Mouse (Mus musculus): ENCODE measurements around the gene Colgalt1. TPM values are rescaled to one million over a fixed set of nuclear protein-coding genes. Genes with fewer than 3 reads are reported as not detected.

Gene Colgalt1
- polyA plus RNA-seq, 1 experiment from 2014 or later = 45.4 TPM

- no peaks in the 10 kb centered on the region for H3K9me3 ChIP-seq (ENCODE audit: control insufficient read depth, low read length)
- no peak overlapping the region for H3K4me3 ChIP-seq (ENCODE audit: low read depth, low read length)
- H3K36me3 ChIP-seq (ENCODE audit: control insufficient read depth, insufficient read depth, low read length) = no peaks in the 10 kb centered on the region
- no peak for DNase-seq (ENCODE audit: low spot score)
- WGBS = 88% methylated on average over 14 of the region's 14 CpGs
- H3K4me1 ChIP-seq (replicated peaks; ENCODE audit: control insufficient read depth, insufficient read depth, low read length) = no peaks in the 10 kb centered on the region
- ATAC-seq (replicated peaks; ENCODE audit: low FRiP score) = no peak
- H3K9ac ChIP-seq (ENCODE audit: low read depth, low read length) = no peak overlapping the region
- H3K27ac ChIP-seq (ENCODE audit: low read depth, low read length) = no peak overlapping the region
- no peak overlapping the region for H3K4me2 ChIP-seq
- no peaks in the 10 kb centered on the region for H3K27me3 ChIP-seq (replicated peaks; ENCODE audit: control insufficient read depth, insufficient read depth, low read length)
Observed at GRCm38 (mm10) chr8:71579476-71579875, 31.3 kb upstream of the Colgalt1 start.

GRCm38 (mm10) chr8:71580201-71580600 is 30.6 kb upstream of the Colgalt1 start:
- WGBS = 53% methylated on average over 9 of the region's 9 CpGs
- no peak for DNase-seq (ENCODE audit: low spot score)
- no peaks in the 10 kb centered on the region for H3K36me3 ChIP-seq (ENCODE audit: control insufficient read depth, insufficient read depth, low read length)

GRCm38 (mm10) chr8:71586891-71587290 is 23.9 kb upstream of the Colgalt1 start:
- no peaks in the 10 kb centered on the region for H3K9me3 ChIP-seq (ENCODE audit: control insufficient read depth, low read length)
- no peaks in the 10 kb centered on the region for H3K36me3 ChIP-seq (ENCODE audit: control insufficient read depth, insufficient read depth, low read length)
- peaks cover 4% of the 10 kb centered on the region; the same call in 1 of the 2 replicates for H3K4me1 ChIP-seq (replicated peaks; ENCODE audit: control insufficient read depth, insufficient read depth, low read length)
- no peak overlapping the region for H3K4me2 ChIP-seq
- 43% methylated on average over 2 of the region's 2 CpGs for WGBS
- ATAC-seq (replicated peaks; ENCODE audit: low FRiP score) (no peak), DNase-seq (ENCODE audit: low spot score) (no peak)
- H3K27me3 ChIP-seq (replicated peaks; ENCODE audit: control insufficient read depth, insufficient read depth, low read length) = no peaks in the 10 kb centered on the region
- no peak overlapping the region for H3K27ac ChIP-seq (ENCODE audit: low read depth, low read length)
- no peak overlapping the region for H3K9ac ChIP-seq (ENCODE audit: low read depth, low read length)
- no peak overlapping the region for H3K4me3 ChIP-seq (ENCODE audit: low read depth, low read length)

More at GRCm38 (mm10) chr8:71580201-71580600, 30.6 kb upstream of the Colgalt1 start:
- Histone ChIP-seq H3K4me3 (ENCODE audit: low read depth, low read length) (no peak overlapping the region), H3K9me3 (ENCODE audit: control insufficient read depth, low read length) (no peaks in the 10 kb centered on the region), H3K4me2 (no peak overlapping the region), H3K4me1 (replicated peaks; ENCODE audit: control insufficient read depth, insufficient read depth, low read length) (no peaks in the 10 kb centered on the region), H3K27me3 (replicated peaks; ENCODE audit: control insufficient read depth, insufficient read depth, low read length) (no peaks in the 10 kb centered on the region), H3K27ac (ENCODE audit: low read depth, low read length) (no peak overlapping the region), H3K9ac (ENCODE audit: low read depth, low read length) (no peak overlapping the region)
- no peak for ATAC-seq (replicated peaks; ENCODE audit: low FRiP score)

GRCm38 (mm10) chr8:71588762-71589161 is 22.0 kb upstream of the Colgalt1 start:
- no peak for DNase-seq (ENCODE audit: low spot score)
- Histone ChIP-seq H3K9ac (ENCODE audit: low read depth, low read length) (no peak overlapping the region), H3K4me3 (ENCODE audit: low read depth, low read length) (no peak overlapping the region), H3K4me1 (replicated peaks; ENCODE audit: control insufficient read depth, insufficient read depth, low read length) (peaks cover 11% of the 10 kb centered on the region), H3K36me3 (ENCODE audit: control insufficient read depth, insufficient read depth, low read length) (no peaks in the 10 kb centered on the region), H3K27me3 (replicated peaks; ENCODE audit: control insufficient read depth, insufficient read depth, low read length) (no peaks in the 10 kb centered on the region), H3K27ac (ENCODE audit: low read depth, low read length) (no peak overlapping the region), H3K9me3 (ENCODE audit: control insufficient read depth, low read length) (no peaks in the 10 kb centered on the region), H3K4me2 (no peak overlapping the region)
- WGBS = 75% methylated on average over 3 of the region's 3 CpGs
- no peak for ATAC-seq (replicated peaks; ENCODE audit: low FRiP score)

GRCm38 (mm10) chr8:71591017-71591416 is 19.8 kb upstream of the Colgalt1 start:
- H3K9ac ChIP-seq (ENCODE audit: low read depth, low read length) = peak overlapping the region; percentile 98
- WGBS = 23% methylated on average over 5 of the region's 5 CpGs
- H3K27ac ChIP-seq (ENCODE audit: low read depth, low read length) = peak overlapping the region; percentile 98
- H3K9me3 ChIP-seq (ENCODE audit: control insufficient read depth, low read length) = no peaks in the 10 kb centered on the region
- no peaks in the 10 kb centered on the region for H3K36me3 ChIP-seq (ENCODE audit: control insufficient read depth, insufficient read depth, low read length)
- peaks cover 11% of the 10 kb centered on the region for H3K4me1 ChIP-seq (replicated peaks; ENCODE audit: control insufficient read depth, insufficient read depth, low read length)
- ATAC-seq (replicated peaks; ENCODE audit: low FRiP score) = no peak
- no peak for DNase-seq (ENCODE audit: low spot score)
- H3K27me3 ChIP-seq (replicated peaks; ENCODE audit: control insufficient read depth, insufficient read depth, low read length) = no peaks in the 10 kb centered on the region
- H3K4me2 ChIP-seq = peak overlapping the region; percentile 78
- H3K4me3 ChIP-seq (ENCODE audit: low read depth, low read length) = peak overlapping the region; percentile 90

- Histone ChIP-seq H3K4me1 (replicated peaks; ENCODE audit: control insufficient read depth, insufficient read depth, low read length) (peaks cover 14% of the 10 kb centered on the region), H3K9me3 (ENCODE audit: control insufficient read depth, low read length) (no peaks in the 10 kb centered on the region), H3K27ac (ENCODE audit: low read depth, low read length) (peak within 1 kb of the TSS; percentile 98), H3K9ac (ENCODE audit: low read depth, low read length) (peak within 1 kb of the TSS; percentile 98), H3K27me3 (replicated peaks; ENCODE audit: control insufficient read depth, insufficient read depth, low read length) (no peaks in the 10 kb centered on the region), H3K4me2 (peak within 1 kb of the TSS; percentile 78), H3K36me3 (ENCODE audit: control insufficient read depth, insufficient read depth, low read length) (no peaks in the 10 kb centered on the region), H3K4me3 (ENCODE audit: low read depth, low read length) (peak within 1 kb of the TSS; percentile 90)
- peak; percentile 86 for ATAC-seq (replicated peaks; ENCODE audit: low FRiP score)
- peak; percentile 95 for DNase-seq (ENCODE audit: low spot score)
- under 1% methylated on average over 71 of the region's 71 CpGs for WGBS
Observed at GRCm38 (mm10) chr8:71591471-71592373, 19.1 kb upstream of the Colgalt1 start, which contains the start of gene Pgls. Gene Pgls, plus strand, starts transcription at chr8:71592176.

- Histone ChIP-seq H3K9ac (ENCODE audit: low read depth, low read length) (peak overlapping the region; percentile 98), H3K4me1 (replicated peaks; ENCODE audit: control insufficient read depth, insufficient read depth, low read length) (peaks cover 14% of the 10 kb centered on the region), H3K27ac (ENCODE audit: low read depth, low read length) (peak overlapping the region; percentile 98), H3K36me3 (ENCODE audit: control insufficient read depth, insufficient read depth, low read length) (no peaks in the 10 kb centered on the region), H3K27me3 (replicated peaks; ENCODE audit: control insufficient read depth, insufficient read depth, low read length) (no peaks in the 10 kb centered on the region), H3K4me2 (peak overlapping the region; percentile 78), H3K4me3 (ENCODE audit: low read depth, low read length) (peak overlapping the region; percentile 90), H3K9me3 (ENCODE audit: control insufficient read depth, low read length) (no peaks in the 10 kb centered on the region)
- ATAC-seq (replicated peaks; ENCODE audit: low FRiP score) = peak; percentile 44
- 4% methylated on average over 59 of the region's 60 CpGs for WGBS
- no peak for DNase-seq (ENCODE audit: low spot score)
Observed at GRCm38 (mm10) chr8:71592374-71593170, 18.2 kb upstream of the Colgalt1 start.

- peak overlapping the region; percentile 98 for H3K9ac ChIP-seq (ENCODE audit: low read depth, low read length)
Observed at GRCm38 (mm10) chr8:71593556-71594323, 17.1 kb upstream of the Colgalt1 start.

More at GRCm38 (mm10) chr8:71593556-71594323, 17.1 kb upstream of the Colgalt1 start:
- peak overlapping the region; percentile 78 for H3K4me2 ChIP-seq
- no peak overlapping the region for H3K27ac ChIP-seq (ENCODE audit: low read depth, low read length)
- no peaks in the 10 kb centered on the region for H3K9me3 ChIP-seq (ENCODE audit: control insufficient read depth, low read length)
- WGBS = 87% methylated on average over 8 of the region's 8 CpGs
- H3K4me3 ChIP-seq (ENCODE audit: low read depth, low read length) = peak overlapping the region; percentile 90; the same call in 1 of the 2 replicates
- no peaks in the 10 kb centered on the region for H3K36me3 ChIP-seq (ENCODE audit: control insufficient read depth, insufficient read depth, low read length)
- H3K27me3 ChIP-seq (replicated peaks; ENCODE audit: control insufficient read depth, insufficient read depth, low read length) = no peaks in the 10 kb centered on the region
- DNase-seq (ENCODE audit: low spot score) (no peak), ATAC-seq (replicated peaks; ENCODE audit: low FRiP score) (no peak)
- peaks cover 14% of the 10 kb centered on the region for H3K4me1 ChIP-seq (replicated peaks; ENCODE audit: control insufficient read depth, insufficient read depth, low read length)

Data from liver, embryonic 11.5 days (tissue).